Mouse (Mus musculus) lung, adult 2 months (tissue): ENCODE measurements around the gene Mag.

Experiments used
- CTCF ChIP-seq: fragments of 200-500 bp; IDR thresholded peaks from 2 replicates; pipeline ENCODE4 v1.5.1; 2011; ENCODE audit warnings: mild to moderate bottlenecking, low read length, control low read depth; ENCODE audit not compliant: insufficient read depth
- POLR2A ChIP-seq: fragments of 200-500 bp; IDR thresholded peaks from 2 replicates; pipeline ENCODE4 v1.6.1; 2011; ENCODE audit warnings: low read depth, mild to moderate bottlenecking, control low read depth, low read length, borderline replicate concordance; ENCODE audit errors: extremely low read depth

DNA sequence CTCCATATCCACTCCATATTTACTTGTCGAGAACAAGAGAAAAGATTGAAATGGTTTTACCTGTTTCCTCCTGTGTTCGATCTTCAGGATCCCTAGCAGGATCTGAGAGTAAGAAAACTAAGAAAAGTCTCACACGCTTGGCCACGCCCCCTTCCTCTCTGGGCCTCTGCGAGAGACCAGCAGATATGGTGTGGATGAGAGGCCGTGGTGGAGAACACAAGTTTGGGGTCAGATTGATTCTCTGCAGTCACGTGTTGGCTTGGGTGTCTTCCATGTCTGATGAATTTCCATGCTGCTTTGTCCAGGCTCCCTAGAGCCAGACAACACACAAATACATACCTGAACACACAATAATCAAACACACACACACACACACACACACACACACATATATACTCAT, 34.5 kb downstream of the Mag start, which contains the start of gene Cd22:
- no peak for TF ChIP-seq CTCF
- no peak for TF ChIP-seq POLR2A
